Mouse (Mus musculus): Measurements from ENCODE around the gene Ttc23.

The Ttc23 gene

DNA sequence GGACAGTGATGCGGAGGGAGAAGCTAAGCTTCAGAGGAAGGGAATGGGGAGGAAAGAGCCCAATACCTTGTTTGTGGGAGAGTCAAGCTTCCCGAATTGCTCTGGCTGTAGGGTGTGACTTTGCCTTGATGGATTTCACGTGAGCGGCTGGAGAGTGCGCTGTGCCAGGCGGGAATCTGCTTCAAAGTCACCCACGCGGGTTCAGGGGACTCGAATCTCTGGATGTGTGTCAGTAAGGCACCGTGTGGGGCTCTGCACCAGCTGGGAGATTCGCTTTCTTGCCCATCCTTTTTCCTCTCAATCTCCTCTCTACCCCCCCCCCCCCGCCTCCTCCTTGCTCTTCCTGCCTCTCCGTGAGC, 156.6 kb downstream of the Ttc23 start:
- Histone ChIP-seq H3K36me3 (ENCODE audit: control insufficient read depth, insufficient read depth, low read length, poor library complexity, severe bottlenecking) (no peaks in the 10 kb centered on the region), H3K27me3 (ENCODE audit: control insufficient read depth, insufficient read depth, low read length, poor library complexity, severe bottlenecking) (no peaks in the 10 kb centered on the region)
- no peak for DNase-seq (ENCODE audit: low read depth, low spot score)
